Mouse (Mus musculus): Measurements from ENCODE around the gene Acss2. TPM values are rescaled to one million over a fixed set of nuclear protein-coding genes. Genes with fewer than 3 reads are reported as not detected.

The Acss2 gene
- polyA plus RNA-seq, 1 experiment from 2014 or later, result 20.8 TPM

- TF ChIP-seq CTCF (IDR thresholded peaks at IDR 0.05; ENCODE audit: low read depth), result no peak
- Histone ChIP-seq H3K4me2 (ENCODE audit: low read length) (no peak overlapping the region), H3K4me3 (replicated peaks; ENCODE audit: low read depth, low read length) (no peak overlapping the region), H3K9ac (ENCODE audit: low read depth, low read length) (no peak overlapping the region), H3K36me3 (ENCODE audit: insufficient read depth, low read length) (peaks cover 44% of the 10 kb centered on the region), H3K4me1 (replicated peaks; ENCODE audit: insufficient read depth, low read length) (peaks cover 8% of the 10 kb centered on the region), H3K27ac (no peak overlapping the region), H3K9me3 (replicated peaks; ENCODE audit: low read length) (no peaks in the 10 kb centered on the region), H3K27me3 (ENCODE audit: insufficient read depth, low read length) (peaks cover 5% of the 10 kb centered on the region; the same call in 1 of the 2 replicates)
- ATAC-seq (replicated peaks; ENCODE audit: low FRiP score, low read depth) (no peak), DNase-seq (ENCODE audit: low spot score) (no peak)
- 70% methylated on average over 19 of the region's 19 CpGs for WGBS
Observed at GRCm38 (mm10) chr2:155633121-155633520, 115.4 kb downstream of the Acss2 start.

DNA sequence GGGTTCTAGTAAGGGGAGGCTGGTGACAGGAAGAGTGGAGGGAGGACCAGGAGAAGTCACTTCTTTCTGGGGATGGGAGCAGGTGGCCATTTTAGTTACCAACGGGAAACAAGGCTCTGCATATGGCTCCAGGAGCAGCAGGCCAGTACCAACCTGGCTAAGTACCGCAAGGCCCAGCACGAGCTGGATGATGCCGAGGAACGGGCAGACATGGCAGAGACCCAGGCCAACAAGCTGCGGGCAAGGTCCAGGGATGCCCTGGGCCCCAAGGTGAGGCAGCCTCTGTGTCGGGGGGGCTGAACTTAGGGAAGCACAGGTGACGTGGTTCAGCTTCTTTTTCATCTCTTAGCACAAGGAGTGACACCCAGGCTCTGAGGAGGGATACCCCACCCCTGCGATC is 116.0 kb downstream of the Acss2 start:
- TF ChIP-seq CTCF (IDR thresholded peaks at IDR 0.05; ENCODE audit: low read depth), result no peak
- Histone ChIP-seq H3K9ac (ENCODE audit: low read depth, low read length) (no peak overlapping the region), H3K4me3 (replicated peaks; ENCODE audit: low read depth, low read length) (no peak overlapping the region), H3K4me2 (ENCODE audit: low read length) (no peak overlapping the region), H3K27me3 (ENCODE audit: insufficient read depth, low read length) (peaks cover 5% of the 10 kb centered on the region; the same call in 1 of the 2 replicates), H3K4me1 (replicated peaks; ENCODE audit: insufficient read depth, low read length) (peaks cover 8% of the 10 kb centered on the region), H3K27ac (no peak overlapping the region), H3K36me3 (ENCODE audit: insufficient read depth, low read length) (peaks cover 49% of the 10 kb centered on the region), H3K9me3 (replicated peaks; ENCODE audit: low read length) (no peaks in the 10 kb centered on the region)
- no peak for ATAC-seq (replicated peaks; ENCODE audit: low FRiP score, low read depth)
- DNase-seq (ENCODE audit: low spot score), result no peak
- 95% methylated on average over 9 of the region's 9 CpGs for WGBS

DNA sequence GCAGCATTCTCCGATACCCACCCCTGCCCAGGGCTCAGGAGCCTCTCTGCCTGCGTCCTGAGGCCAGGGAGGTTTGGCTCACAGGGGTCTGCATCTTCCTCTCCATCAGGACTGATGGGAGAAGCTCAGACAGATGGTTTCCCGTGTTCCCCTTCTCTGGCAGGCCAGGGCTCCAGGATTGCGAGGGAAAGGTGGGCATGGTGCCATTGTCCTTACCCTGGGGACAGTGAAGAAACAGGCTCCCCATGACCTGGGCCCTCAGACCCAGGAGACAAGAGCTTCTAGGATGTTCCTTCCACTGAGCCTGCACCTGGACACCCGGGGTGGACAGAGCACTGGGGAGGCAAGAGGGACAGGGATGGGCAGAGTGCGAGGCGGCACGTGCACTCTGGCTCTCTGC is 116.8 kb downstream of the Acss2 start:
- ATAC-seq (replicated peaks; ENCODE audit: low FRiP score, low read depth) (no peak), DNase-seq (ENCODE audit: low spot score) (no peak)
- Histone ChIP-seq H3K27me3 (ENCODE audit: insufficient read depth, low read length) (peaks cover 5% of the 10 kb centered on the region; the same call in 1 of the 2 replicates), H3K4me1 (replicated peaks; ENCODE audit: insufficient read depth, low read length) (peaks cover under 1% of the 10 kb centered on the region; the same call in 1 of the 2 replicates), H3K27ac (no peak overlapping the region), H3K4me3 (replicated peaks; ENCODE audit: low read depth, low read length) (no peak overlapping the region), H3K4me2 (ENCODE audit: low read length) (no peak overlapping the region), H3K9ac (ENCODE audit: low read depth, low read length) (no peak overlapping the region), H3K9me3 (replicated peaks; ENCODE audit: low read length) (no peaks in the 10 kb centered on the region), H3K36me3 (ENCODE audit: insufficient read depth, low read length) (peaks cover 56% of the 10 kb centered on the region)
- TF ChIP-seq CTCF (IDR thresholded peaks at IDR 0.05; ENCODE audit: low read depth), result no peak
- 86% methylated on average over 8 of the region's 8 CpGs for WGBS

MicroRNA genes within 50 kb of the gene (microRNA counts, 519-probe panel; counts per million panel counts)
- 330 counts per million, percentile 68 among the panel's probes with 10 or more counts for microRNA mmu-miR-499

Small RNA genes within 50 kb of the gene (microRNA-seq; reads per million reads assigned to microRNA genes)
- gene Mir499, result 2.2 reads per million, percentile 2 among the genes with 10 or more reads in this experiment

Other genes starting within 250 kb of the Acss2 start
- 176 and 185 TPM in 2 replicates for gene Map1lc3a, start 241.7 kb upstream of the Acss2 start, polyA plus RNA-seq (2015; fragmentation: Nextera tagmentation; extraction: Ambion mirVana)
- gene Pigu, start 160.5 kb upstream of the Acss2 start, polyA plus RNA-seq (2015; fragmentation: Nextera tagmentation; extraction: Ambion mirVana), result 51.9 and 55.5 TPM in 2 replicates
- 35.9 and 38.1 TPM in 2 replicates for gene Trp53inp2, start 136.9 kb upstream of the Acss2 start, polyA plus RNA-seq (2015; fragmentation: Nextera tagmentation; extraction: Ambion mirVana)
- 19.0 and 19.6 TPM in 2 replicates for gene Ncoa6, start 44.1 kb upstream of the Acss2 start, polyA plus RNA-seq (2015; fragmentation: Nextera tagmentation; extraction: Ambion mirVana)
- 2.0 TPM in 2 replicates for gene Ggt7, start 289 bp downstream of the Acss2 start, polyA plus RNA-seq (2015; fragmentation: Nextera tagmentation; extraction: Ambion mirVana)
- 114 and 129 TPM in 2 replicates for gene Gss, start 74.9 kb downstream of the Acss2 start, polyA plus RNA-seq (2015; fragmentation: Nextera tagmentation; extraction: Ambion mirVana)
- 0.37 and 0.47 TPM in 2 replicates for gene Myh7b, start 93.3 kb downstream of the Acss2 start, polyA plus RNA-seq (2015; fragmentation: Nextera tagmentation; extraction: Ambion mirVana)
- gene Trpc4ap, start 174.4 kb downstream of the Acss2 start, polyA plus RNA-seq (2015; fragmentation: Nextera tagmentation; extraction: Ambion mirVana), result 100 and 102 TPM in 2 replicates
- gene Edem2, start 211.5 kb downstream of the Acss2 start, polyA plus RNA-seq (2015; fragmentation: Nextera tagmentation; extraction: Ambion mirVana), result 36.4 and 38.1 TPM in 2 replicates
- gene Gm17581, start 217.9 kb downstream of the Acss2 start, polyA plus RNA-seq (2015; fragmentation: Nextera tagmentation; extraction: Ambion mirVana), result not detected in 2 replicates
- 6.9 and 7.6 TPM in 2 replicates for gene Procr, start 233.2 kb downstream of the Acss2 start, polyA plus RNA-seq (2015; fragmentation: Nextera tagmentation; extraction: Ambion mirVana)

Measured in kidney, postnatal 0 days (tissue).